Mouse (Mus musculus): ENCODE data around the gene Med25. TPM values are rescaled to one million over a fixed set of nuclear protein-coding genes. Genes with fewer than 3 reads are reported as not detected.
A peak's percentile ranks its signal among the peaks of the same experiment; 100 is the strongest.

Med25 gene
- total and polyA plus RNA-seq, 2 experiments from 2014 or later: 148 to 151 TPM

DNA sequence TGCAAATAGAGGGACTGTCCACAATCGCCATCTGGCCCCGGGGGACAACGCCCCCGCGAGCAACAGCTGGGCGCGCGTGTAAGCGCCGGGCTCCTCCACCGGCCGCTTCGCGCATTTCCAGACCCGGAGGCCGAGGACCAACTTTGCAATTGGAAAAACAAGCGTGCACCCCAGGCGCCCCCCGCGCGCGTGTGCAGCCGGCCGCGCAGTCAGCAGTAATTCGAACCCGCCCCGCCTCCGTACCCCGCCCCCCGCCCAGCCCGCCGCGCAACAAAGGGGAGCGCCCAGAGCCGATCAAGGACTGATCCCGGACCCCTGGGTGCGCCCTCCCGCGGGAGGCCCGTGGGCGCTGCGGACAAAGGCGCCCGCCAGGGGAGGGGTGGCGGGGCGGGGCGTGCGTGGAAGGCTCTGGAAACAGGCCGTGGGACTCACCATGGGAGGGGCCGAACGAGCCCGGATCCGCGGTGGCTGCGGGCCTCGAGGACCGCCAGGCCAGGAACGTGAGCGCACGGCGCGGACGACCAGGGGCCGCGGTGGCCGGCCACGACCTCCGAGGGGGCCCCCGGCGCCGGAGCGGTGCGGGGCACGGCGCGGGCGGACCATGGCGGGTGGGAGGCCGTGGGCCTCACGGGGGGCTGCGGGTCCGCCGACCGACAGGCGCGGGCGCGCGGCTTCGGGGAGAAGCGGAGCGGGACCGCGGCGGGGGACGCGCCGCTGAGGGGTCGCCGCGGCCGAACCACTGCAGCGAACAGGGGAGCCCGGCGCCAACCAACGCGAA, 23.4 kb downstream of the Med25 start:
- Histone ChIP-seq H3K27ac (ENCODE audit: low read depth, low read length) (peak overlapping the region; percentile 96), H3K4me2 (ENCODE audit: low read depth) (peak overlapping the region; percentile 80), H3K4me1 (ENCODE audit: insufficient read depth) (peaks cover 18% of the 10 kb centered on the region), H3K4me3 (ENCODE audit: low read depth, low read length) (peak overlapping the region; percentile 82), H3K9ac (peak overlapping the region; percentile 99), H3K27me3 (ENCODE audit: insufficient read depth, low read length) (no peaks in the 10 kb centered on the region), H3K36me3 (ENCODE audit: insufficient read depth) (peaks cover 17% of the 10 kb centered on the region), H3K9me3 (ENCODE audit: low read length) (no peaks in the 10 kb centered on the region)
- under 1% methylated on average over 96 of the region's 108 CpGs for WGBS
- DNase-seq: peak; percentile 64
- peak; percentile 29 for TF ChIP-seq CTCF (IDR thresholded peaks at IDR 0.05; ENCODE audit: low read depth)
- ATAC-seq: peak; percentile 10

DNA sequence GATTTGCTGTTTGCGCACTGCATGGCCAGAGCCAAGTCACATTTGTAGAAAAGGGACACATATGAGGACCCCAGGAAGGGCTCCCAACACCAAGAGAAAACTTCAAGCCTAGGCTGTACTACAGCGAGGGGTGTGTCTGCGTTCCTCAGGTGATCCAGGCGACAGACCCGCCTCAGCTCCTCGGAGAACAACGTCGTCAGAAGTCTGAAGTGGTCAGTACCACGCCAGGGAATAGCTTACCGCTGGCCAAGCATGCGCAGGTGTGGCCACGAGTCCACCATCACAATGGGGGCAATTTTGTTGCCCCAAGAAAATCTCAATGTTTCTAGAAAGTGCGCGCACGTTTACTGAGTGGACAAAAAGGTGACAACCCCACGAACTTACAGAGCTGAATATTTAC, 24.0 kb downstream of the Med25 start:
- Histone ChIP-seq H3K36me3 (ENCODE audit: insufficient read depth) (peaks cover 23% of the 10 kb centered on the region), H3K9ac (peak overlapping the region; percentile 99), H3K27ac (ENCODE audit: low read depth, low read length) (peak overlapping the region; percentile 96), H3K9me3 (ENCODE audit: low read length) (no peaks in the 10 kb centered on the region), H3K4me1 (ENCODE audit: insufficient read depth) (peaks cover 18% of the 10 kb centered on the region), H3K27me3 (ENCODE audit: insufficient read depth, low read length) (no peaks in the 10 kb centered on the region), H3K4me3 (ENCODE audit: low read depth, low read length) (peak overlapping the region; percentile 82), H3K4me2 (ENCODE audit: low read depth) (peak overlapping the region; percentile 80)
- no peak for TF ChIP-seq CTCF (IDR thresholded peaks at IDR 0.05; ENCODE audit: low read depth)
- ATAC-seq (no peak), DNase-seq (no peak)
- 3% methylated on average over 16 of the region's 16 CpGs for WGBS

DNA sequence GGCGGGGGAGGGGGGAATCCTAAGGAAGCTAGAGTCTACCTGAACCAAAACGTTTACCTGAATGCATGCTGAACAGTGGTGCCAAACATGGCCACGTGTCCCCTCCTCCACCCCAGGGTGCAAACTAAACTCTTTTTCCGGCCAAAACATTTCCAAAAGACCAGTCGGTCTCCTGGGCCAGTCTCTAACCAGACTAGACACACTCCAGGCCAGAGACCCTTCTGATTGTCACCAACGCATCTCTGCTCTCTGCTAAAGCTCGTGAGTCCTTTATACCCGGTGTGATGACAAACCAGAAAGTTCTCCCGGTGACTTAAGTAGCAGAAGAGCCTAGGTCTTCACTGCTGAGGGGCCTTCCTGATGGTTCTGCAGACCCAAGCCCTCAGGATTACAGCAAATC, 24.7 kb downstream of the Med25 start:
- peaks cover 30% of the 10 kb centered on the region for H3K36me3 ChIP-seq (ENCODE audit: insufficient read depth)
- 38% methylated on average over 9 of the region's 9 CpGs for WGBS
- peaks cover 18% of the 10 kb centered on the region for H3K4me1 ChIP-seq (ENCODE audit: insufficient read depth)
- H3K4me3 ChIP-seq (ENCODE audit: low read depth, low read length): peak overlapping the region; percentile 82
- H3K9ac ChIP-seq: peak overlapping the region; percentile 99
- TF ChIP-seq CTCF (IDR thresholded peaks at IDR 0.05; ENCODE audit: low read depth): no peak
- peak overlapping the region; percentile 80 for H3K4me2 ChIP-seq (ENCODE audit: low read depth)
- DNase-seq (no peak), ATAC-seq (no peak)
- no peaks in the 10 kb centered on the region for H3K9me3 ChIP-seq (ENCODE audit: low read length)
- H3K27me3 ChIP-seq (ENCODE audit: insufficient read depth, low read length): no peaks in the 10 kb centered on the region
- 0 out of 2 replicates have a peak overlapping the region, but pooled peaks have one; percentile 9 for H3K27ac ChIP-seq (ENCODE audit: low read depth, low read length)

- no peak for TF ChIP-seq CTCF (IDR thresholded peaks at IDR 0.05; ENCODE audit: low read depth)
- Histone ChIP-seq H3K4me1 (ENCODE audit: insufficient read depth) (peaks cover 18% of the 10 kb centered on the region), H3K27me3 (ENCODE audit: insufficient read depth, low read length) (no peaks in the 10 kb centered on the region), H3K4me2 (ENCODE audit: low read depth) (peak overlapping the region; percentile 80), H3K4me3 (ENCODE audit: low read depth, low read length) (peak overlapping the region; percentile 82), H3K36me3 (ENCODE audit: insufficient read depth) (peaks cover 36% of the 10 kb centered on the region), H3K9me3 (ENCODE audit: low read length) (no peaks in the 10 kb centered on the region), H3K27ac (ENCODE audit: low read depth, low read length) (peak overlapping the region; percentile 15; the same call in 1 of the 2 replicates), H3K9ac (peak overlapping the region; percentile 99)
- ATAC-seq: no peak
- 63% methylated on average over 19 of the region's 19 CpGs for WGBS
- DNase-seq: no peak
Observed at GRCm38 (mm10) chr7:44867010-44867702, 25.4 kb downstream of the Med25 start.

DNA sequence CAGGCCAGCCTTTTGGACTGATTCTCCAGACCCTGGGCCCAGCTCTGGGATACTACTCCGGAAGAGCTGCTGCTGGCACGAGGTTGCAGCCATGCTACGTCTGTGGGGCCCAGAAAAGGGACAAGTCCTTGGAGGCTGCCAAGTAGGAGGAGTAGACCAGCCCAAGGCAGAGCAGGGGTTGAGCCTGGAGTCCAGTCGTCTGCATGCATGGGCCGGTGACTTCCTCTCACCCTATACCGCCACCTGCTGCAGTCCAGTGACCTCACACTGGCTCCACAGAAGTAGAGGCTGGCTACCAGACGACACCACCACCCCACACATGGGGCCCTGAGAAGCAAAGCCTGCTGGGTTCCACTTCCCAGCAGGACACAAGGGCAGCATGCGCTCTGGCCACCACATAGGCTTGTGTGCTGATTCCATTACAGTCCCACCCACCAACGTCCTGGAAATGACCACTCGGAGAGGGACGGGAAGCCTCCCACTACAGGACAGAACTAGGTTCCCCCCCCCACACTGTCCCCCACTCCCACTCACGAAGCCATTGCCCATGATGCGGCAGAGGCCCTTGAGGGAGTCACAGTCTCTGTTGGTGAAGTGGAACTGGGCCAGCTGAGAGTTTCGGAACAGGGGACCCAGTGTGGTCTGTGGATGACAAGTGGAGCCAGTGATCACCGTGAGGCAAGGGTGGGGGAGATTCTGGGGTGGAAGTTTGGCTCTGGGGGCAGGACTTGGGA, 26.1 kb downstream of the Med25 start:
- Histone ChIP-seq H3K27me3 (ENCODE audit: insufficient read depth, low read length) (no peaks in the 10 kb centered on the region), H3K4me1 (ENCODE audit: insufficient read depth) (peaks cover 18% of the 10 kb centered on the region), H3K27ac (ENCODE audit: low read depth, low read length) (no peak overlapping the region), H3K9ac (no peak overlapping the region; the same call in 1 of the 2 replicates), H3K4me2 (ENCODE audit: low read depth) (peak overlapping the region; percentile 80), H3K9me3 (ENCODE audit: low read length) (no peaks in the 10 kb centered on the region), H3K36me3 (ENCODE audit: insufficient read depth) (peaks cover 44% of the 10 kb centered on the region), H3K4me3 (ENCODE audit: low read depth, low read length) (0 out of 2 replicates have a peak overlapping the region, but pooled peaks have one; percentile 82)
- ATAC-seq (no peak), DNase-seq (no peak)
- no peak for TF ChIP-seq CTCF (IDR thresholded peaks at IDR 0.05; ENCODE audit: low read depth)
- 35% methylated on average over 15 of the region's 15 CpGs for WGBS

- Histone ChIP-seq H3K36me3 (ENCODE audit: insufficient read depth) (peaks cover 45% of the 10 kb centered on the region), H3K4me2 (ENCODE audit: low read depth) (no peak overlapping the region), H3K27me3 (ENCODE audit: insufficient read depth, low read length) (no peaks in the 10 kb centered on the region), H3K9ac (no peak overlapping the region), H3K9me3 (ENCODE audit: low read length) (no peaks in the 10 kb centered on the region), H3K4me1 (ENCODE audit: insufficient read depth) (peaks cover 13% of the 10 kb centered on the region), H3K27ac (ENCODE audit: low read depth, low read length) (no peak overlapping the region), H3K4me3 (ENCODE audit: low read depth, low read length) (no peak overlapping the region)
- no peak for TF ChIP-seq CTCF (IDR thresholded peaks at IDR 0.05; ENCODE audit: low read depth)
- DNase-seq (no peak), ATAC-seq (no peak)
- 78% methylated on average over 24 of the region's 24 CpGs for WGBS
Observed at GRCm38 (mm10) chr7:44864595-44865542, 27.6 kb downstream of the Med25 start.

Measured in forebrain, postnatal 0 days (tissue).